Comparison of ENCODE assay signal across 8 mouse cellular contexts in genomic region chr16:31932840-31933697, GRCm38 (mm10). TPM values are rescaled to one million over a fixed set of nuclear protein-coding genes. Genes with fewer than 3 reads are reported as not detected.
DNase-seq lines count a peak whose midpoint lies in the region; ATAC-seq and TF ChIP-seq lines count a peak whose summit lies in the region.

No protein-coding gene starts in this region.

- peak overlapping the region; percentile 78 for H3K9ac ChIP-seq in forebrain, embryonic 16.5 days (replicated peaks; ENCODE audit: low read depth, low read length)
- H3K9ac ChIP-seq in neural tube, embryonic 15.5 days (replicated peaks), result peak overlapping the region; percentile 67

- H3K4me1 ChIP-seq in G1E (ENCODE audit: insufficient read depth, low read depth, low read length), result peaks cover 11% of the 10 kb centered on the region
- H3K4me1 ChIP-seq in forebrain, embryonic 16.5 days (replicated peaks; ENCODE audit: control insufficient read depth, insufficient read depth, low read length), result peaks cover 26% of the 10 kb centered on the region
- peaks cover 3% of the 10 kb centered on the region for H3K4me1 ChIP-seq in lung, adult 2 months (ENCODE audit: control insufficient read depth, insufficient read depth, low read length)
- H3K4me1 ChIP-seq in neural tube, embryonic 15.5 days, result peaks cover 36% of the 10 kb centered on the region

- ATAC-seq in G1E (ENCODE audit: extremely low read depth, insufficient number of reproducible peaks, low FRiP score, poor library complexity, severe bottlenecking), result no peak
- peak; percentile 99 for ATAC-seq in forebrain, embryonic 16.5 days
- ATAC-seq in neural tube, embryonic 15.5 days (ENCODE audit: low FRiP score), result peak; percentile 96

- no peak; the same call in 1 of the 2 replicates for TF ChIP-seq POLR2A in lung, adult 2 months (IDR thresholded peaks at IDR 0.05; ENCODE audit: borderline replicate concordance, extremely low read depth, low read depth, low read length)

- peak; percentile 45 for DNase-seq in G1E (ENCODE audit: low spot score)
- DNase-seq in cerebellum, adult 11 months, result peak; percentile 92
- peak; percentile 85 for DNase-seq in heart, postnatal 36 days
- peak; percentile 88 to 94 for DNase-seq in layer of hippocampus, adult 2 months (ENCODE audit: low spot score in 2 of 2)
- peak; percentile 73 for DNase-seq in lung, adult 2 months
- peak; percentile 89 for DNase-seq in testis, postnatal 10 days (ENCODE audit: low spot score)

- no peaks in the 10 kb centered on the region for H3K9me3 ChIP-seq in G1E (replicated peaks)
- H3K9me3 ChIP-seq in forebrain, embryonic 16.5 days (ENCODE audit: control insufficient read depth, low read length), result no peaks in the 10 kb centered on the region
- H3K9me3 ChIP-seq in neural tube, embryonic 15.5 days (replicated peaks), result no peaks in the 10 kb centered on the region

- intact Hi-C loops in heart, postnatal 36 days (cut with DNase I), result no loop called here

- H3K36me3 ChIP-seq in G1E (replicated peaks), result no peaks in the 10 kb centered on the region
- no peaks in the 10 kb centered on the region for H3K36me3 ChIP-seq in forebrain, embryonic 16.5 days (ENCODE audit: control insufficient read depth, insufficient read depth)
- no peaks in the 10 kb centered on the region for H3K36me3 ChIP-seq in neural tube, embryonic 15.5 days

- peak overlapping the region; percentile 93 for H3K27ac ChIP-seq in forebrain, embryonic 16.5 days (ENCODE audit: low read length)
- H3K27ac ChIP-seq in layer of hippocampus, adult 2 months, result peak overlapping the region; percentile 89
- H3K27ac ChIP-seq in neural tube, embryonic 15.5 days (replicated peaks), result peak overlapping the region; percentile 97

- 1% methylated on average over 50 of the region's 50 CpGs for WGBS in forebrain, embryonic 16.5 days
- WGBS in lung, adult 2 months, result 1% methylated on average over 50 of the region's 50 CpGs
- under 1% methylated on average over 50 of the region's 50 CpGs for WGBS in neural tube, embryonic 15.5 days

- peak overlapping the region; percentile 94 for H3K4me2 ChIP-seq in forebrain, embryonic 16.5 days (ENCODE audit: low read length)
- H3K4me2 ChIP-seq in neural tube, embryonic 15.5 days, result peak overlapping the region; percentile 89

- peak overlapping the region; percentile 42; the same call in 1 of the 2 replicates for H3K4me3 ChIP-seq in G1E (ENCODE audit: low read depth, low read length)
- peak overlapping the region; percentile 52 for H3K4me3 ChIP-seq in forebrain, embryonic 16.5 days (replicated peaks; ENCODE audit: low read length)
- H3K4me3 ChIP-seq in layer of hippocampus, adult 2 months, result peak overlapping the region; percentile 70
- peak overlapping the region; percentile 65 for H3K4me3 ChIP-seq in lung, adult 2 months (replicated peaks; ENCODE audit: extremely low read depth, low read depth, low read length)
- peak overlapping the region; percentile 49 for H3K4me3 ChIP-seq in neural tube, embryonic 15.5 days (replicated peaks)

- peaks cover 53% of the 10 kb centered on the region for H3K27me3 ChIP-seq in G1E (ENCODE audit: insufficient read depth, low read length)
- peaks cover 6% of the 10 kb centered on the region for H3K27me3 ChIP-seq in forebrain, embryonic 16.5 days (replicated peaks; ENCODE audit: control insufficient read depth, insufficient read depth, low read length)
- 0 out of 2 replicates have a peak, but pooled peaks cover 3% of the 10 kb centered on the region for H3K27me3 ChIP-seq in neural tube, embryonic 15.5 days (replicated peaks)

- no peak for TF ChIP-seq CTCF in G1E (IDR thresholded peaks at IDR 0.05; ENCODE audit: low read depth, low read length)
- TF ChIP-seq CTCF in layer of hippocampus, adult 2 months (conservative IDR thresholded peaks at IDR 0.05), result peak; percentile 96
- peak; percentile 72 for TF ChIP-seq CTCF in lung, adult 2 months (IDR thresholded peaks at IDR 0.05; ENCODE audit: insufficient read depth, low read length)

RNA-seq across cellular contexts. Expression of gene Pigz, which starts 0.6 kb away (rescaled TPM):
- total RNA-seq in G1E (2014; fragmentation: Nextera tagmentation) (not detected in 2 replicates), G1E (2017) (0.12 and 0.16 TPM in 2 replicates)
- not detected in 2 replicates for polyA plus RNA-seq in G1E (2012)
- polyA plus RNA-seq in forebrain, embryonic 16.5 days (2015; fragmentation: Nextera tagmentation; extraction: Ambion mirVana), result 1.6 TPM in 2 replicates
- total RNA-seq in heart, postnatal 36 days (2021), result 1 to 10 TPM in 1 of 2 experiments, under 1 TPM in 1; 0.81 to 2.0 TPM
- total RNA-seq in layer of hippocampus, adult 2 months (2021), result 10 to 100 TPM; 11.9 to 15.6 TPM
- polyA plus RNA-seq in lung, adult 2 months (2012; rRNA removed), result 4.8 and 5.5 TPM in 2 replicates
- 5.2 and 5.7 TPM in 2 replicates for polyA plus RNA-seq in neural tube, embryonic 15.5 days (2015; fragmentation: Nextera tagmentation; extraction: Ambion mirVana)

RNA-seq across cellular contexts. Expression of gene 0610012G03Rik, which starts 15.2 kb away (rescaled TPM):
- total RNA-seq in G1E (2014; fragmentation: Nextera tagmentation) (11.7 and 16.6 TPM in 2 replicates), G1E (2017) (25.2 and 44.0 TPM in 2 replicates)
- polyA plus RNA-seq in G1E (2012), result 69.4 and 101 TPM in 2 replicates
- 110 and 112 TPM in 2 replicates for polyA plus RNA-seq in forebrain, embryonic 16.5 days (2015; fragmentation: Nextera tagmentation; extraction: Ambion mirVana)
- total RNA-seq in heart, postnatal 36 days (2021), result 10 to 100 TPM; 74.5 to 75.6 TPM
- total RNA-seq in layer of hippocampus, adult 2 months (2021), result 10 to 100 TPM; 37.6 to 42.1 TPM
- 49.6 and 74.2 TPM in 2 replicates for polyA plus RNA-seq in lung, adult 2 months (2012; rRNA removed)
- 111 and 126 TPM in 2 replicates for polyA plus RNA-seq in neural tube, embryonic 15.5 days (2015; fragmentation: Nextera tagmentation; extraction: Ambion mirVana)

RNA-seq across cellular contexts. Expression of gene Ncbp2, which starts 15.2 kb away (rescaled TPM):
- total RNA-seq in G1E (2014; fragmentation: Nextera tagmentation), result 33.9 and 38.7 TPM in 2 replicates
- total RNA-seq in G1E (2017), result 52.5 and 64.4 TPM in 2 replicates
- 102 and 110 TPM in 2 replicates for polyA plus RNA-seq in G1E (2012)
- polyA plus RNA-seq in forebrain, embryonic 16.5 days (2015; fragmentation: Nextera tagmentation; extraction: Ambion mirVana), result 115 and 121 TPM in 2 replicates
- 10 to 100 TPM; 23.6 to 27.0 TPM for total RNA-seq in heart, postnatal 36 days (2021)
- total RNA-seq in layer of hippocampus, adult 2 months (2021), result 10 to 100 TPM; 49.5 to 52.3 TPM
- 6.6 and 26.5 TPM in 2 replicates for polyA plus RNA-seq in lung, adult 2 months (2012; rRNA removed)
- 90.5 and 98.7 TPM in 2 replicates for polyA plus RNA-seq in neural tube, embryonic 15.5 days (2015; fragmentation: Nextera tagmentation; extraction: Ambion mirVana)

RNA-seq across cellular contexts. Expression of gene Meltf, which starts 54.5 kb away (rescaled TPM):
- total RNA-seq in G1E (2014; fragmentation: Nextera tagmentation) (not detected in 2 replicates), G1E (2017) (0.05 and 0.12 TPM in 2 replicates)
- not detected in 2 replicates for polyA plus RNA-seq in G1E (2012)
- polyA plus RNA-seq in forebrain, embryonic 16.5 days (2015; fragmentation: Nextera tagmentation; extraction: Ambion mirVana), result 0.11 and 0.16 TPM in 2 replicates
- total RNA-seq in heart, postnatal 36 days (2021), result not detected
- total RNA-seq in layer of hippocampus, adult 2 months (2021), result under 1 TPM; 0.20 to 0.29 TPM
- 0.09 and 0.28 TPM in 2 replicates for polyA plus RNA-seq in lung, adult 2 months (2012; rRNA removed)
- 0.42 and 0.61 TPM in 2 replicates for polyA plus RNA-seq in neural tube, embryonic 15.5 days (2015; fragmentation: Nextera tagmentation; extraction: Ambion mirVana)
